Mouse (Mus musculus): ENCODE data around the gene Tsga10.

Gene Tsga10

GRCm38 (mm10) chr1:37850696-37851095 lies 15.5 kb downstream of the Tsga10 start:
- no peak for DNase-seq

- no peak for DNase-seq
These were observed 19.4 kb downstream of the Tsga10 start for GRCm38 (mm10) chr1:37846878-37847277.

GRCm38 (mm10) chr1:37831681-37832080 lies 34.5 kb downstream of the Tsga10 start:
- DNase-seq = no peak

- peak; percentile 42 to 49 for DNase-seq
These were observed 63.9 kb downstream of the Tsga10 start for GRCm38 (mm10) chr1:37802291-37802690.

GRCm38 (mm10) chr1:37800298-37800697 lies 65.9 kb downstream of the Tsga10 start:
- DNase-seq = no peak

GRCm38 (mm10) chr1:37799505-37799904 lies 66.7 kb downstream of the Tsga10 start:
- no peak for DNase-seq

- peak in 1 of 2 experiments; percentile 8 for DNase-seq
These were observed 106.8 kb downstream of the Tsga10 start for GRCm38 (mm10) chr1:37759407-37759806.

- no peak for DNase-seq
These were observed 121.5 kb downstream of the Tsga10 start for GRCm38 (mm10) chr1:37744650-37745259.

GRCm38 (mm10) chr1:37742602-37743270 lies 123.5 kb downstream of the Tsga10 start:
- DNase-seq = no peak

GRCm38 (mm10) chr1:37742126-37742525 lies 124.1 kb downstream of the Tsga10 start:
- no peak for DNase-seq

GRCm38 (mm10) chr1:37740161-37740802 lies 125.9 kb downstream of the Tsga10 start:
- peak in 1 of 2 experiments; percentile 5 for DNase-seq

- no peak for DNase-seq
These were observed 127.3 kb downstream of the Tsga10 start for GRCm38 (mm10) chr1:37738895-37739294.

GRCm38 (mm10) chr1:37737045-37737444 lies 129.2 kb downstream of the Tsga10 start:
- DNase-seq = peak; percentile 18 to 20

- DNase-seq = no peak
These were observed 130.3 kb downstream of the Tsga10 start for GRCm38 (mm10) chr1:37735932-37736331.

- no peak for DNase-seq
These were observed 131.4 kb downstream of the Tsga10 start for GRCm38 (mm10) chr1:37734841-37735240.

GRCm38 (mm10) chr1:37729353-37729752 lies 136.9 kb downstream of the Tsga10 start:
- DNase-seq = no peak

- DNase-seq = no peak
These were observed 138.2 kb downstream of the Tsga10 start for GRCm38 (mm10) chr1:37728053-37728452.

- no peak for DNase-seq
These were observed 139.0 kb downstream of the Tsga10 start for GRCm38 (mm10) chr1:37727186-37727585.

GRCm38 (mm10) chr1:37726426-37726825 lies 139.8 kb downstream of the Tsga10 start:
- DNase-seq = no peak

- DNase-seq = no peak
These were observed 140.3 kb downstream of the Tsga10 start for GRCm38 (mm10) chr1:37725880-37726279.

- no peak for DNase-seq
These were observed 145.1 kb downstream of the Tsga10 start for GRCm38 (mm10) chr1:37721092-37721491.

GRCm38 (mm10) chr1:37719761-37720640 lies 146.2 kb downstream of the Tsga10 start, which contains the start of gene 2010300C02Rik:
Gene 2010300C02Rik (minus strand): TSS chr1:37720085.
- DNase-seq = peak; percentile 81 to 87
